Mouse (Mus musculus) cerebellum, adult (tissue): Measurements from ENCODE around the gene Tmprss3.
A peak's percentile ranks its signal among the peaks of the same experiment; 100 is the strongest.

ENCODE experiments used
- ATAC-seq: cut with Nextera tagmentation; 2 replicates; pipeline ENCODE4 v1.9.2; 2017; ENCODE audit warnings: mild to moderate bottlenecking, moderate library complexity, mixed read lengths; ENCODE audit not compliant: insufficient number of reproducible peaks, low FRiP score, low TSS enrichment

The Tmprss3 gene

GRCm38 (mm10) chr17:31196283-31196682, 2.5 kb downstream of the Tmprss3 start:
- no peak for ATAC-seq

- ATAC-seq: no peak
Measured at GRCm38 (mm10) chr17:31195207-31195606, 3.6 kb downstream of the Tmprss3 start.

GRCm38 (mm10) chr17:31193360-31193759, 5.4 kb downstream of the Tmprss3 start:
- ATAC-seq: no peak

- no peak for ATAC-seq
Measured at GRCm38 (mm10) chr17:31192663-31193062, 6.1 kb downstream of the Tmprss3 start.

- no peak for ATAC-seq
Measured at GRCm38 (mm10) chr17:31191825-31192224, 7.0 kb downstream of the Tmprss3 start.

GRCm38 (mm10) chr17:31187370-31187769, 11.4 kb downstream of the Tmprss3 start:
- ATAC-seq: peak; percentile 82

- no peak for ATAC-seq
Measured at GRCm38 (mm10) chr17:31184269-31184990, 14.3 kb downstream of the Tmprss3 start.

- ATAC-seq: no peak
Measured at GRCm38 (mm10) chr17:31183180-31183974, 15.4 kb downstream of the Tmprss3 start.

GRCm38 (mm10) chr17:31181490-31181889, 17.3 kb downstream of the Tmprss3 start:
- no peak for ATAC-seq

GRCm38 (mm10) chr17:31176321-31176720, 22.5 kb downstream of the Tmprss3 start:
- no peak for ATAC-seq

- ATAC-seq: no peak
Measured at GRCm38 (mm10) chr17:31169796-31170195, 29.0 kb downstream of the Tmprss3 start.

GRCm38 (mm10) chr17:31165127-31165526, 33.6 kb downstream of the Tmprss3 start, which contains the start of gene Tff1:
Gene Tff1, minus strand, starts transcription at chr17:31165277.
- no peak for ATAC-seq

GRCm38 (mm10) chr17:31163821-31164220, 35.0 kb downstream of the Tmprss3 start:
- no peak for ATAC-seq

GRCm38 (mm10) chr17:31162607-31163006, 36.2 kb downstream of the Tmprss3 start:
- ATAC-seq: no peak

- no peak for ATAC-seq
Measured at GRCm38 (mm10) chr17:31160291-31160690, 38.5 kb downstream of the Tmprss3 start.

GRCm38 (mm10) chr17:31157921-31158320, 40.9 kb downstream of the Tmprss3 start:
- ATAC-seq: no peak

GRCm38 (mm10) chr17:31153785-31154184, 45.0 kb downstream of the Tmprss3 start:
- no peak for ATAC-seq

GRCm38 (mm10) chr17:31152966-31153499, 45.7 kb downstream of the Tmprss3 start:
- no peak for ATAC-seq

GRCm38 (mm10) chr17:31152512-31152911, 46.3 kb downstream of the Tmprss3 start:
- no peak for ATAC-seq

- no peak for ATAC-seq
Measured at GRCm38 (mm10) chr17:31145998-31146397, 52.8 kb downstream of the Tmprss3 start.
